Mouse (Mus musculus) retina, postnatal 1 day (tissue): ENCODE measurements at regions not wholly inside any gene's neighbourhood (a gene's known extent, or its start where the extent isn't known, plus 50 kb on each side); places are given as distances from the start of the nearest gene placed in this dataset.
A peak's percentile ranks its signal among the peaks of the same experiment; 100 is the strongest.

Source experiments
- DNase-seq: peaks from one replicate; pipeline ENCODE4 v3.0.0-alpha.2; 2012

DNA sequence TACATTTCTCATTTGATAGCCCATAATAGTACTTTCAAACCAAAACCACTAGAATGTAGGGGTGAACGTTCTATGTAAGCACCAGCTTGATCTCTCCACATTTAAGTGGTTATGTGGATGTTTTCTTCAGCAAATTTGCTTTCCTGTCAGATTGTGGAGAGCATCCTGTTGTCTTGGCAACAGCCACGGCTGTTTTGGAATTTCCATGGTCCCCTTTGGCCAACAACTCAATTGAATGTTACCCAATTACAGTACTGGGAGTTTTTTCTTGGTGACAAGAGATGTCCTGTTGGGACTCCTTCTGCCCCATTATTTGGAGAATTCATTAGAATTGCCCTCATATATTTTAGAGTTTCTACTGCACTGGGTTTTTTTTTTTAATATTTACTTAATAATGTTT lies 503.2 kb downstream of the Ndufa4 start:
- DNase-seq, result no peak

DNA sequence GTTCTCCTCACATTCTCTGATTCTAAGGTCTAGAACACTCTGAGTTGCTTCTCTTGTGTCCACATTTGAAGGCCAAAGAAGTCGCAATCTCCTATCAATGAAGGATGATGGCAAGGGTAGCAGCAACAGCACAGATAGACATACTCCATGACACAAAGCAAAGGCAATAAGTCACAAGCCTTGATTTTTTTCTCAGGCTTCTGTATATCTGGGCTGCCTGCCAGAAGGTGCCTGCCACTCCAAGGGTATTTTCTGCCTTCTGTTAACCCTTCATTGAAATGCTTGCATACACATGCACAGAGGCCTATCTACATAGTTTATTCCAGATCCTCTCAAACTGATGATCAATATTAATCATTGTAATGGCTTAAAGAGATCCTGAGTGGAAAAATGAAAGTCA lies 548.2 kb downstream of the Ndufa4 start:
- no peak for DNase-seq

DNA sequence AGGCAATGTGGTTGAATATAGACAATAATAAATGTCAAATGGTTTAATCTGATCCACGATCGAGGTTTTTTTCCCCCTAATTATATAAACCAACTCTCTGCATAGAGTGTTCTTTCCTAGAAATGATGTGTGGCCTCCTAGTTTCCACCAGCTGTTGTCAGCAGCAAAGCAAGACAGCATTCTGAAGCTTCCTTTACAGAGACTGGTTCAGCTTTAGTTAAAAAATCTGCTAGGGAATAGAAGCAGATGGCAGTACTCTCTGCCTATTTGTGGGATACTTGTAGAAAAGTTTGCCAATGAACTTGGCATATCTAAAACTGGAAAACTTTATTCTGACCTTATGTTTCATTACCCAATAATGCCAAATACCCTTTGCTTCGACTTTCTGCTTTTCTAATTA lies 553.7 kb downstream of the Ndufa4 start:
- DNase-seq, result no peak

DNA sequence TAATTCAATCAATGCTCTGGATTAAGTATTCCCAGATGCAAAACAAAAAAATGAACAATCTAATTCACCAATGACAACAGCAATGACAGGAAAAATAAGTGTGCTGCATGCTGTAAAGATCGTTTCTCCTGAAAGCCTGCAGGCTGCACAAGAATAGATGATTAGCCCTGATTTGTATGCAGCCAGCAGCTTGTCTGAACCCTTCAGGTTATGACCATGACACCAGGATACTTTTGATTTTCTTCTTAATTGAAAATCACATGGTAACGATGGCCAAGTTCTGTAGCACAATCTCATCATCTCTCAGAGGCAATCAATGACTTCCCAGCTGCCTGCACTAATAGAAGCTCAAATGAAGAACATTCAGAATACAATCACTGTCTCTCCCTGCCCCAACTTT lies 573.2 kb downstream of the Ndufa4 start:
- DNase-seq, result no peak

DNA sequence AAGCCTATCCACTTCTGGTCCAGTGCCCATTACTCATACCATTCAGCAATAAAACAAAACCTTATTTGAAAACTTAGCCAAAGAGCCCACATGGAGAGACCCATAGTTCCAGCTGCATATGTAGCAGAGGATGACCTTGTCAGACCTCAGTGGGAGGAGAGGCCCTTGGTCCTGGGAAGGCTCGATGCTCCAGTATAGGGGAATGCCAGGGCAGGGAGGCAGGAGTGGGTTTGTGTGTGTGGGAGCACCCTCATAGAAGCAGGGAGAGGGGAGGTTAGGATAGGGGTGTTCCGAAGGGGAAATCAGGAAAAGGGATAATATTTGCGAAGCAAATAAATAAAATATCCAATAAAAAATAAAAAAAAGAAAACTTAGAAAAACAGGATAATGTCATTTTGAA lies 593.6 kb downstream of the Ndufa4 start:
- DNase-seq, result no peak

DNA sequence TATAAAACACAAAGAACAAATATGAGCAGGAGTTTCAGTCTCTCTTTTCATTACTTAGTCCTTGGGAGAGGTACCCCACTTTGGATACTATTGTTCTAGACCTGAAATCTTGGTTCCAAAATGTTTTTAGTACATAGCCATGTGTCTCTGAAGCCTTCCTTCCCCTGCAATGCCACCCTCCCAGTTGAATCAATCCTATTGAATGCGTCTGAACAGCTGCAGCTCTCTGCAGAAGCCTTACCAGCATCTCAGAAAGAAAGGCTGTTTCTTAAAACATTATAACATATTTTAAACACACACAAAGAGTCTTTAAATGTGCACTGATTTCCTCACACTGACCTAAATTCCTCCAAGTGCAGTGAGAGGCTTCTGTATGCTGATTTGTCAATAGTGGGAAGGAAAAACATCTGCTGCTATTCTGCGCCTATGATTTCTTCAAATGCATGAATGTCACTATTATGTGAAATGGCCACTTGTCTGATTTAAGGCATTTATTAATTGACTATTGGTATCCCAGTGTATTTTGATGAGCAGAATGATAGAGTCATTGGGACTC lies 601.2 kb downstream of the Ndufa4 start:
- DNase-seq, result peak; percentile 12

DNA sequence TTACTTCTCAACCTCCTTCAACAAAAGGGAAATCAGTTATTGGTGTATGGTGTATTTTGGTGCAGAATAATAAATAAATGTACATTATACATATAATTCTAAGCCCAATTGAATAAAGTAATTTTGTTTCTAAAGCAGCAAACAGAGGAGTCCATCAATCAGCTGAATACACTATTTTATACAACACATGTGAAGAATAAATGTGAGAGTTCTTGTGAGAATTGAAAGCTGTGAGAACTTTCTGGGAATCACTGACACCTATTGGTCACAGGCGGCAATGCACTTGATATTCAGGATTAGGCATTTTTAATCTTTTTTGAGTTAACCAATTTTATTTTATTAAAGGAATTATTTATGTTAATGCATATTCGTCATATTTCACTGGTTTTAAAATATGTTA lies 623.3 kb downstream of the Ndufa4 start:
- DNase-seq, result peak; percentile 26

DNA sequence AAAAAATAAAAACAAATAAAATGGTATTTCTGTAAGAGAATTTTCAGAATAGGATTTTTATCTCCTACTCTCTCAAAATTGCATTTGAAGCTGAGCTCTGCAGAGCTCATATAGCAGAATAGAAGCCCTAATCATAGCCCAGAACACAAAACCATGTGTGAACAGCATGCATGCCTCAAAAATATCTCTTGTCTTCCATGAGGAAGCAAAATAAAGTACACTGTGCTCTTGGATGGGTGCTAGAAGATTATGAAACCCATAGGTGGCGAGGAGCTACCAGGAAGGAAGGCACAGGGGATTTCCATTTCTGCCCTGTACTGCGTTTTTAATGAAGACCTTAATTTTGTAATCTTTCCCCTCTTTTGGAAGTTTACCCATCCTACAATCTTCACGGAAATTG lies 632.1 kb downstream of the Ndufa4 start:
- DNase-seq, result no peak
